Comparison of ENCODE assay signal across 27 mouse cellular contexts in the genomic region with DNA sequence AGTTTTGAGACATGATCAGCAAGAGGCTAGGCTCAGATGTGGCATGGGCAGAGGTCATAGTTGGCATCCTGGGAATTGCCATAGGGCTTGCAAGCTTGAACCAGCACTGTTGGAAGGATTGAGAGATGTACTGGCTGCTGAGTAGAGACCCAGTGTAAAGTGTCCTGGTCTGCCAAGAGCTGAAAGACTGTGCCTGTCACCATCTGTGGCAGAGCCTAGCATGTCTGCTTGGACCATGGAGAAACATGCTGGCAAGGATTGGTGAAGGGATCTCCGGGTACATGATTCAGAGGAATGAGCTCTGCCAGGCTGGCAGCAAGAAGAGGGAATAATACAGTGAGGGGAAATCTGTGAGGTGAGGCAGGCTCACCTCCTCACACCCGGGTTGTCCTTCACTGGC.
DNase-seq lines count a peak whose midpoint lies in the region; ATAC-seq and TF ChIP-seq lines count a peak whose summit lies in the region.
"Had no signal": no experiment of that assay in that cellular context is flagged by ENCODE, and none has a peak within 500 bp of the region (broad histone marks: within the 10 kb centered on the region; RNA-seq: fewer than 3 reads in every experiment).

No protein-coding gene starts in this region.

- peak; percentile 76 for ATAC-seq in forebrain, postnatal 0 days
- no peak for ATAC-seq in forebrain, embryonic 13.5 days
- ATAC-seq in kidney, embryonic 16.5 days (ENCODE audit: low FRiP score, low TSS enrichment): no peak
- no peak for ATAC-seq in hindbrain, embryonic 12.5 days (ENCODE audit: low FRiP score)
- ATAC-seq: inflammation-experienced regulatory T-cells, adult 6 months; midbrain, embryonic 13.5 days had no signal

- H3K36me3 ChIP-seq in forebrain, postnatal 0 days (ENCODE audit: insufficient read depth): peaks cover 16% of the 10 kb centered on the region
- H3K36me3 ChIP-seq in forebrain, embryonic 13.5 days (ENCODE audit: poor library complexity, severe bottlenecking): peaks cover 52% of the 10 kb centered on the region
- H3K36me3 ChIP-seq in kidney, embryonic 16.5 days (ENCODE audit: insufficient read depth, low read length): peaks cover 38% of the 10 kb centered on the region
- H3K36me3 ChIP-seq in hindbrain, embryonic 12.5 days: peaks cover 32% of the 10 kb centered on the region

- H3K4me2 ChIP-seq in forebrain, postnatal 0 days (ENCODE audit: low read depth): no peak overlapping the region
- H3K4me2 ChIP-seq in forebrain, embryonic 13.5 days: no peak overlapping the region
- no peak overlapping the region for H3K4me2 ChIP-seq in kidney, embryonic 16.5 days (replicated peaks; ENCODE audit: low read depth, low read length)
- no peak overlapping the region for H3K4me2 ChIP-seq in hindbrain, embryonic 12.5 days (replicated peaks)
- H3K4me2 ChIP-seq: heart, embryonic 12.5 days; hindbrain, embryonic 14.5 days; liver, embryonic 15.5 days; lung, embryonic 15.5 days; midbrain, embryonic 13.5 days had no signal

- WGBS in forebrain, postnatal 0 days: 82% methylated on average over 2 of the region's 2 CpGs
- WGBS in forebrain, embryonic 13.5 days: 83% methylated on average over 2 of the region's 2 CpGs
- WGBS in kidney, embryonic 16.5 days: 96% methylated on average over 2 of the region's 2 CpGs
- 91% methylated on average over 2 of the region's 2 CpGs for WGBS in hindbrain, embryonic 12.5 days

- no peaks in the 10 kb centered on the region for H3K27me3 ChIP-seq in forebrain, postnatal 0 days (ENCODE audit: insufficient read depth, low read length)
- H3K27me3 ChIP-seq in forebrain, embryonic 13.5 days: no peaks in the 10 kb centered on the region
- H3K27me3 ChIP-seq in kidney, embryonic 16.5 days (ENCODE audit: insufficient read depth, low read length): no peaks in the 10 kb centered on the region
- no peaks in the 10 kb centered on the region for H3K27me3 ChIP-seq in hindbrain, embryonic 12.5 days
- H3K27me3 ChIP-seq: heart, embryonic 12.5 days; liver, embryonic 15.5 days; lung, embryonic 15.5 days; megakaryocyte, embryonic 14.5 days; midbrain, embryonic 13.5 days had no signal

- intact Hi-C loops in gastrocnemius, postnatal 36 days (cut with DNase I): loop anchor here (5.0 kb wide), 1 partner anchor 136 kb away; no protein-coding TSS in a partner anchor

- no peak for DNase-seq in forebrain, postnatal 0 days
- peak; percentile 14 for DNase-seq in Muller cell, postnatal 12 days (ENCODE audit: inconsistent ontology term)
- DNase-seq in cerebellum, adult 18-20 months: peak; percentile 75 to 88
- DNase-seq in cerebellum, postnatal 14 days: peak; percentile 40 to 66
- DNase-seq in gastrocnemius, postnatal 36 days: no peak
- DNase-seq: adrenal gland, postnatal 36 days; heart, adult 11 months; heart, postnatal 14 days; kidney, adult 8-10 months; kidney, postnatal 25 days; liver; lung, postnatal 36 days; right cerebral cortex, postnatal 25 days; thymus, postnatal 25 days had no signal

- no peak overlapping the region for H3K4me3 ChIP-seq in forebrain, postnatal 0 days (ENCODE audit: low read depth, low read length)
- no peak overlapping the region for H3K4me3 ChIP-seq in forebrain, embryonic 13.5 days
- H3K4me3 ChIP-seq in kidney, embryonic 16.5 days (ENCODE audit: low read length): no peak overlapping the region
- H3K4me3 ChIP-seq in hindbrain, embryonic 12.5 days: no peak overlapping the region
- H3K4me3 ChIP-seq: embryonic facial prominence, embryonic 10.5 days; forebrain, embryonic 10.5 days; heart, embryonic 12.5 days; limb, embryonic 10.5 days; liver, embryonic 15.5 days; lung, embryonic 15.5 days; megakaryocyte, embryonic 14.5 days; midbrain, embryonic 13.5 days had no signal

- H3K9ac ChIP-seq in forebrain, postnatal 0 days: no peak overlapping the region
- H3K9ac ChIP-seq in forebrain, embryonic 13.5 days: no peak overlapping the region
- no peak overlapping the region for H3K9ac ChIP-seq in kidney, embryonic 16.5 days (replicated peaks; ENCODE audit: low read length)
- no peak overlapping the region for H3K9ac ChIP-seq in hindbrain, embryonic 12.5 days
- H3K9ac ChIP-seq: heart, embryonic 12.5 days; hindbrain, embryonic 14.5 days; liver, embryonic 15.5 days; lung, embryonic 15.5 days; midbrain, embryonic 13.5 days had no signal

- no peak overlapping the region for H3K27ac ChIP-seq in forebrain, postnatal 0 days (ENCODE audit: low read depth, low read length)
- H3K27ac ChIP-seq in forebrain, embryonic 13.5 days: no peak overlapping the region
- no peak overlapping the region for H3K27ac ChIP-seq in kidney, embryonic 16.5 days (ENCODE audit: low read length)
- no peak overlapping the region for H3K27ac ChIP-seq in hindbrain, embryonic 12.5 days
- H3K27ac ChIP-seq: embryonic facial prominence, embryonic 10.5 days; forebrain, embryonic 10.5 days; hindbrain, embryonic 14.5 days; limb, embryonic 10.5 days; liver, embryonic 15.5 days; lung, embryonic 15.5 days; midbrain, embryonic 13.5 days had no signal

- no peak for TF ChIP-seq CTCF in forebrain, postnatal 0 days (IDR thresholded peaks at IDR 0.05; ENCODE audit: low read depth)

- H3K9me3 ChIP-seq in forebrain, postnatal 0 days (ENCODE audit: low read length): no peaks in the 10 kb centered on the region
- H3K9me3 ChIP-seq in forebrain, embryonic 13.5 days (replicated peaks): no peaks in the 10 kb centered on the region
- H3K9me3 ChIP-seq in kidney, embryonic 16.5 days (ENCODE audit: low read length): no peaks in the 10 kb centered on the region
- no peaks in the 10 kb centered on the region for H3K9me3 ChIP-seq in hindbrain, embryonic 12.5 days (replicated peaks)
- H3K9me3 ChIP-seq: embryonic facial prominence, embryonic 10.5 days; forebrain, embryonic 10.5 days; heart, embryonic 12.5 days; limb, embryonic 10.5 days; liver, embryonic 15.5 days; lung, embryonic 15.5 days; megakaryocyte, embryonic 14.5 days; midbrain, embryonic 13.5 days had no signal

- no peaks in the 10 kb centered on the region for H3K4me1 ChIP-seq in forebrain, postnatal 0 days (ENCODE audit: insufficient read depth)
- H3K4me1 ChIP-seq in forebrain, embryonic 13.5 days: no peaks in the 10 kb centered on the region
- no peaks in the 10 kb centered on the region for H3K4me1 ChIP-seq in kidney, embryonic 16.5 days (ENCODE audit: insufficient read depth, low read length)
- H3K4me1 ChIP-seq in hindbrain, embryonic 12.5 days: no peaks in the 10 kb centered on the region
- H3K4me1 ChIP-seq: embryonic facial prominence, embryonic 10.5 days; forebrain, embryonic 10.5 days; limb, embryonic 10.5 days; midbrain, embryonic 13.5 days had no signal

Comparison
In these comparisons a context has a peak if more than half of its experiments do, and no peak if none do; other contexts are left out.
1. DNase-seq: peak in Muller cell, postnatal 12 days (single experiment), cerebellum, adult 18-20 months (2 of 2) and cerebellum, postnatal 14 days (2 of 2); none in forebrain, postnatal 0 days (single experiment) and gastrocnemius, postnatal 36 days (0 of 2).